Mouse (Mus musculus) cortical plate, adult 2 months (tissue): Measurements from ENCODE around the gene Specc1. TPM values are rescaled to one million over a fixed set of nuclear protein-coding genes. Genes with fewer than 3 reads are reported as not detected.

ENCODE experiments used
- H3K27ac ChIP-seq: fragments of 200-500 bp; 2 replicates; pipeline ENCODE4 v1.5.1; 2012; ENCODE audit warnings: low read length, control low read depth, inconsistent platforms; ENCODE audit not compliant: insufficient read depth
- H3K4me1 ChIP-seq: fragments of 200-500 bp; 2 replicates; pipeline ENCODE4 v1.6.1; 2011; ENCODE audit warnings: low read length; ENCODE audit not compliant: control insufficient read depth, insufficient read depth
- H3K4me3 ChIP-seq: fragments of 200-500 bp; 2 replicates; pipeline ENCODE4 v1.5.1; 2011; ENCODE audit warnings: mild to moderate bottlenecking, low read length, control low read depth; ENCODE audit not compliant: insufficient read depth
- CTCF ChIP-seq: fragments of 200-500 bp; IDR thresholded peaks from 2 replicates; pipeline ENCODE4 v1.5.1; 2011; ENCODE audit warnings: mild to moderate bottlenecking, control low read depth, low read length; ENCODE audit not compliant: insufficient read depth; ENCODE audit errors: extremely low read depth
- POLR2A ChIP-seq: fragments of 200-500 bp; IDR thresholded peaks from 2 replicates; pipeline ENCODE4 v1.6.1; 2011; ENCODE audit warnings: mild to moderate bottlenecking, low read length, control low read depth; ENCODE audit not compliant: insufficient read depth; ENCODE audit errors: extremely low read depth
- polyA plus RNA-seq: library from polyadenylated mRNA; depleted of rRNA; stranded (reverse); fragments of >200 nt; gene quantifications from 2 replicates; pipeline ENCODE4 v1.2.3, GENCODE M21; 2012

The Specc1 gene
- polyA plus RNA-seq, 1 experiment = 43.2 TPM

- Histone ChIP-seq H3K4me3 (peak overlapping the region; percentile 29; the same call in 1 of the 2 replicates), H3K27ac (no peak overlapping the region), H3K4me1 (no peaks in the 10 kb centered on the region)
- TF ChIP-seq POLR2A (no peak), CTCF (no peak)
Observed at GRCm38 (mm10) chr11:62247759-62248400, 291.3 kb downstream of the Specc1 start.

DNA sequence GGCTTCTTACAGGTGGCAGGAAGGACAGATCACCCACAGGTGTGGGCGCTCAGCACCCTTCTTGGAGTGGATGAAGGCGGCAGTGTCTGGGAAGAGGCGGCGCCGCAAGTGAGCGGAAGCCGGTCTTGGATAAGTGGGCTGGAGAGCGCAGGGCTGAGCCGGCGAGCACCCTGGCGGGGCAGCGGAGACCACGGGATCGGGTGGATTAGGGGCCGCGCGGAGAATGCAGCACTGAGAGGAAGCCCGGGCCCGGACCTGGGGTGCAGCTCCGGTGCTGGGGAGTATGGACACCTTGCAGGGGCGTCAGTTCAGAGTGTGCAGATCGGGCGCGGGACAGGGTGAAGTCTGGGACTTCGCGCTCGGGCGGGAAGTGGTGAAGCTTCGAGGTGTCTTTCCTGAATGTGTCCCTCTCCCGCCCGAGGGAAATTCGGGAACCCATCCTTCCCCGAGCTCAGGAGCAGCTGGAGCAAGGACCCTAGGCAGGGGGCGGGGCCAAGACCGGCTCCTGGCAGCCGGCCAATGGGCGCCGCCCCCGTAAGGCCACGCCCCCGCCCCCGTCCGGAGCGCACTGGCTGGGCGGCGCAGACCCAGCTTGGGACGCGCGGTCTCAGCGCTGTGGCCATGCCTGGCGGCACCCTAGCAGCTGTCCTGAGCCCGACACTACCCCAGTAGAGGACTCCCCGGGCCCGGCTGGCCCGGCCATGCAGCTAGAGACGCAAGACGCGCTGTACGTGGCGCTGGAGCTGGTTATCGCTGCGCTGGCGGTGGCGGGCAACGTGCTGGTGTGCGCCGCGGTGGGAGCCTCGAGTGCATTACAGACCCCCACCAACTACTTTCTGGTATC lies 292.1 kb downstream of the Specc1 start, which contains the start of gene Adora2b:
TSS of gene Adora2b (plus strand) at position 584 of the 844 bp plus-strand sequence.
- TF ChIP-seq POLR2A (no peak), CTCF (no peak)
- H3K4me1 ChIP-seq = no peaks in the 10 kb centered on the region
- H3K27ac ChIP-seq = 0 out of 2 replicates have a peak within 1 kb of the TSS, but pooled peaks have one; percentile 41
- H3K4me3 ChIP-seq = peak within 1 kb of the TSS; percentile 29

- TF ChIP-seq CTCF (no peak), POLR2A (no peak)
- H3K27ac ChIP-seq = 0 out of 2 replicates have a peak overlapping the region, but pooled peaks have one; percentile 41
- H3K4me1 ChIP-seq = no peaks in the 10 kb centered on the region
- H3K4me3 ChIP-seq = peak overlapping the region; percentile 29
Observed at GRCm38 (mm10) chr11:62249266-62250037, 292.9 kb downstream of the Specc1 start.

DNA sequence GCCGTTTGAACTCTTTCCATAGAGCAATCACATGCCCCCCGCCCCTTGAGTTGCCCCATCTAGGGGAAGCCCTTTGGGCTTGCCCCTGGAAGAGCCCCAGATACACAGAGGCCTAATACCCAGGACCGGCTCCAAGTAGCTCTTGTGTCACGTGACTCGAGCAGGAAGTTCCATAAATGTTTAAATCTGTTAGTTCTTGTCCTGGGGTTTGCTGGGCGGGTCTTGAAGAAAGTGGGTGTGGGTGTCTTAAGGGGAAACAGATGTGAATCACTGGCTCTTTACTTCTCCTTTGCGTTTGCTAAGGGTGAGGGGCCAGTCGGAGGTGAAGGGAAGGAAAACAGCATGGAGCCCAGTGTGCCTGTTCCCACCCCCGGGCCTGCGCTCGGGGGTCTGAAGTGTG lies 294.5 kb downstream of the Specc1 start:
- no peak overlapping the region for H3K4me3 ChIP-seq
- no peaks in the 10 kb centered on the region for H3K4me1 ChIP-seq
- no peak for TF ChIP-seq POLR2A
- TF ChIP-seq CTCF = no peak
- no peak overlapping the region for H3K27ac ChIP-seq

DNA sequence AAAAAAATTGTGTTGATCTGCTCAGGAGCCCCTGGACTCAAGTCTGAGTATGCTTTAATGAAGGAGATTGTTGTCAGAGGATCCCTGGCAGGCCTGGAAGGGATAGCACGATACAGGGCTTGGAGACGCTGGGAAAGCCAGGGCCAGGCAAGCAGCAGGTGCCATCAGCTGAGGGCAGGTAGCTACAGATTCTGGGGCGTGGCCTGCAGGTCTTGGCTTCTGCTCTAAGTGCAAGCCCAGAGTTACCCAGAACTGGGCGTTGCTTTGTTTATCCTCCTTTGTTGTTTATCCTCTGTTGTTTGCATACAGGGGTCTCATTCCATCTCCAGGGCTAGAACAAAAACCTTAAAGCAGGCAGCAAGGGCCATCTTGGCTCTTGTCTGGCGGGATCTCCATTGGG lies 296.8 kb downstream of the Specc1 start:
- Histone ChIP-seq H3K4me1 (no peaks in the 10 kb centered on the region), H3K27ac (no peak overlapping the region), H3K4me3 (no peak overlapping the region)
- TF ChIP-seq CTCF = no peak
- TF ChIP-seq POLR2A = no peak

DNA sequence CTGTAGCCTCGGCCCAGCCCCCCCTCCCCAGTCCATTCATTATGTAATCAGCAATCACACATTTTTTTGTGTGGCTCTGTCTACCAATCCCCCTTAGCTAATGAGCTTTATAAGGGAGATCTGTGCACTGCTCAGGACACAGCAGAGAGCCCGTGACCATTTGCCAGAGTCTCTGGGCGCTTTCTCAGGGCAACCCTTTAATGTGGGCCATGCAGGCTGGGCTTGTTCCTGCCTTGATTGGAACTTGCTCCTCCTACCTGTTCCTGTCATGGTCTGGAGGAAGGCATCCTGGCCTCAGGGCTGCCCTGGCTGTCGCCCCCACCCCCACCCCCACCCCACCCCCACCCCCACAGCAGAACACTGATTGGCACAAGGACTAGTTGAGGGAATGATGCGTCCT lies 302.7 kb downstream of the Specc1 start:
- TF ChIP-seq CTCF = no peak
- no peak for TF ChIP-seq POLR2A
- Histone ChIP-seq H3K4me1 (no peaks in the 10 kb centered on the region), H3K27ac (no peak overlapping the region), H3K4me3 (no peak overlapping the region)

GRCm38 (mm10) chr11:62263599-62263998 lies 307.0 kb downstream of the Specc1 start:
- no peaks in the 10 kb centered on the region for H3K4me1 ChIP-seq
- no peak overlapping the region for H3K27ac ChIP-seq
- H3K4me3 ChIP-seq = no peak overlapping the region
- TF ChIP-seq POLR2A (no peak), CTCF (no peak)

DNA sequence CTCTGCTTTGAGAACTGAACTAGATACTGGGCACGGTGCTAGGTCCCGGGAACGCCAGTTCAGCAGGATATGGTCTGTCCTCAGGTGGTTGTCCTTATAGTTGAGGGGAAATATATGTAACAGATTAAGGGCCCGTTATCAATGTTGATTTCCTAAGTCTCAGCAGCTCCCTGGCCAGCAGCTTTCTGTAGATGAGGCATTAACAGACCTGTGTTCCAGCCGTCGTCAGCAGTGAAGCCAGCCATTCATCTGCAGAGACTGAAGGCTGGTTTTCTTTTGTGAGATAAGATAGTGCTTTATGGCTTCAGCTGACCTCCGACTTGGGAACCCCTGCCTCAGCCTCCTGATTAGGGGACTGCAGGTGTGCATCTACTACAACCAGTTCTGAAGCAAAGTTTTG lies 307.5 kb downstream of the Specc1 start:
- no peak overlapping the region for H3K27ac ChIP-seq
- no peak overlapping the region for H3K4me3 ChIP-seq
- TF ChIP-seq CTCF (no peak), POLR2A (no peak)
- H3K4me1 ChIP-seq = no peaks in the 10 kb centered on the region

DNA sequence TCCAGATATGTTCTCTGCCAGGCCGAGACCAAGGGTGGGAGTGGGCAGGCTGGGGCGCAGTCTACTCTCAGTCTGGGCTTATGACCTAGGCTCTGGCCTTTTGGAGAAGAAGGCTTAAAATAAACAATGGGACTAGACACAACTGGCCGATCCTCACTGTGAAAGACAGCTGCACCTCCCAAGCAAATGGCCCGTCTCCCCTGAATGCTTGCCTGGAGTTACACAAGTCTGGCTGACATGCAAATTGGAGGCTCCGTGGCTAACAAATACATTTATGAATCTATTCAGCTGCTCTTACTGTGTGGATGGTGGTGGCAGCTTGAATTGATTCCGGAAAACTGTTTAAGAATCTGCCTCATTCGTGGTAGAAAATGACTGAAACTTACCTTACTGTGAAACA lies 309.1 kb downstream of the Specc1 start:
- TF ChIP-seq POLR2A (no peak), CTCF (no peak)
- no peaks in the 10 kb centered on the region; the same call in 1 of the 2 replicates for H3K4me1 ChIP-seq
- H3K4me3 ChIP-seq = no peak overlapping the region
- no peak overlapping the region for H3K27ac ChIP-seq
